Mouse (Mus musculus) thymus, adult 18-20 months (tissue): ENCODE measurements around the gene Anapc16.

ENCODE experiments used
- DNase-seq, 2 experiments: peaks; one replicate each; pipeline ENCODE4 v3.0.0; 2022; ENCODE audit warnings: mixed read lengths in 2 of 2

The Anapc16 gene

DNA sequence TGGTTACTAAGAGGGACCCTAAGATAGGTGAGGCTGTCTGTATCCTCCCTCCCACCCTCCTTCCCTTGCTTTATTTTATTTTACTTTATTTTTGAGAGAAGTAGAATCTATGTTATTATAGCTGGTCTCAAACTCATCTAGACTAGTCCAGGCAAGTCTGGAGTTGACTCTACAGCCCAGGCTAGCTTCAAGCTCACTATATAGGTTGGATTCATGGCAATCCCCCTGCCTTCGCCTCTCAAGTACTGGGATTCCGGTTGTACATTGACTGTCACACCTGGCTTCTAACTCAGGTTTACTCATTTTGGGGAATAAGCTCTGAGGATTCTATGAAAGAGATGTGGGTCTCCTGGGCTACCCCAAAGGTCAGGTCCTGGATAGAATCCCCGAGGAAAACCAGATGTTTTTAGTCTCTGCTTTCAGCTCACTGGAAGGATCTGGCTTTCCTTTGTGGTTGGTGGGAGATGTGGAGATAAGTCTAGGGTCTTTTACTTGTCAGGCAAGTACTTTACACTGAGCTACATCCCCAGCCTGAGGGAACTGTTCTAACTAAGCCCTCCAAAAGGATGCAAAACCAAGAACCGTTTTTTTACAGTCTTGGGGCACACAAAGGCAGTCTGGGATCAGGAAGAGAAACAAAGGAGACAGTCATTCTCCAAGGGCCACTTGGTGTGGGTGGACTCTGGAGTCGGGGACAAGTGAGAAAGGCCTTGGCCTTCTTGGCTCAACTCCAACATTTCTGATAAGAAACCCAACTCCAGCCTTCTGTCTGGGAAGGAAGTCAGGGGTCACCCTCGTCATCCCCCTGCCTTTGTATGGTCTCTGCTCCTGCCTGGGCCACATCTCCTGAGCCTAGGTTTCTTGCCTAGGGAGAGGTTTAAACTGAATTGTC is 54.3 kb downstream of the Anapc16 start:
- DNase-seq, result no peak

DNA sequence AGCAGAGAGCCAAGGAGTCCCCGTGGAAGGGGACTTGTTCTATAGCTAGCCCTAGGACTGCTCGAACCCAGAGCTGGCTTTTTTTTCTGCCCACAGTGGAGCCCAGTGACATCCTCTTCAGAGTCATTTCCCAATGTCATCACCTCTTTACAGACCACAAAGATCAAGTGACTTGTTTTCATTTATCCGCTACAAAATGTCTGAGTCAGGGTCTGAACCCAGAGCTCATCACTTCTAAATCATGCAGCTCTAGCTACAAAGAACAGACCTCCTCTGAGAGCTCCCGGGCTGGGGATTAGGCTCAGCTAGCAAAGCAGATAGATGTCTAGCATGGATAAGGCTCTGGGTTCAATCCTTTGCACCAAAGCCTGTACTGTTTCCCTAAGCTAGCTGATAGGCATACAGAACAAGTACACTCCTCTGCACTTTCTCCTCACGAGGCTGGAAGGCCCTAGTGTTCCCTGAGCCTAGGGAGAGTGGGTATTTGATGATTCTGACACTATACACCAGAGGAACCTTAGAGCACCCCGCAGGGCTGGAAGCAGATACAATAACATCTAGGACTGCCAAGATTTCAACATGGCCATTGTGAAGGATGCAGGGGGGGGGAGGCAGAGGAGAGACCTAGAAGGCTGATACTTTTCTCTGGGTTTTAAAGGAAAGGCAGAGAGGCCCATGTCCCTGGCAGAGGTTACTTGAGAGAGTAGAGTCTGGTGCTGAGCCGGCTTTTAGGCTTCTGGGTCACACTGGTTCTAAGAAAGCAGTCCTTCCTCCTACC is 55.5 kb downstream of the Anapc16 start:
- DNase-seq, result no peak

DNA sequence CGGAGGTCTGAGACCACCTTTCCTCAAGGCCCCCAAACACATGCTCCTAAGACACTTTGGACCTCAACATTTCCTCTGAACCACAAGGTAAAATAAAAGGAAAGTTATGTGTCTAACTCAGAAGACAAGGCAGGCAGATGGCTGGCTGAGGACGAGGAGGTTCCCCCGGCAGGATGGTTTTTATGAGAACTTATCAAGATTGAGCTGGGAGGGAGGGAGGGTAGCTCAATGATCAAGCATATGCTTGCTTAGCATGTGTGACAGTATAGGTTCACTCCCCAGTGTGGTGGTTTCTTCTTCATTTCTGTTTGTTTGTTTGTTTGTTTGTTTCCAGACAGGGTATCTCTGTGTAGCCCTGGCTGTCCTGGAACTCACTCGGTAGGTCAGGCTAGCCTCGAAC is 56.6 kb downstream of the Anapc16 start:
- no peak for DNase-seq

DNA sequence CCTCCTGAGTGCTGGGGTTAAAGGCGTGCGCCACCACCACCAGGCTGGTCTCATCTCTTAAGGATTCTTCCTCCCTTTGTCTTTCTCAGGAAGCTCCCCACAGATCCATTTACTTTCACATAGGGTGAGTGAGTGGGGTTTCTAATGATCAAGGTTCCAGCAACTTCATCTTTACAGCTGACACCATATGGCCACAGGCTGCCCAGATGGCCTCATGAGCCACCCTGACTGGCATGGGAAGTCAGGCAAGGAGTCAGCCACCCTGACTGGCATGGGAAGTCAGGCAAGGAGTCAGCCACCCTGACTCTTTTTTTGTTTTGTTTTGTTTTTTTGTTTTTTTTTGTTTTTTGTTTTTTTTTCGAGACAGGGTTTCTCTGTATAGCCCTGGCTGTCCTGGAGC is 57.5 kb downstream of the Anapc16 start:
- DNase-seq, result no peak

DNA sequence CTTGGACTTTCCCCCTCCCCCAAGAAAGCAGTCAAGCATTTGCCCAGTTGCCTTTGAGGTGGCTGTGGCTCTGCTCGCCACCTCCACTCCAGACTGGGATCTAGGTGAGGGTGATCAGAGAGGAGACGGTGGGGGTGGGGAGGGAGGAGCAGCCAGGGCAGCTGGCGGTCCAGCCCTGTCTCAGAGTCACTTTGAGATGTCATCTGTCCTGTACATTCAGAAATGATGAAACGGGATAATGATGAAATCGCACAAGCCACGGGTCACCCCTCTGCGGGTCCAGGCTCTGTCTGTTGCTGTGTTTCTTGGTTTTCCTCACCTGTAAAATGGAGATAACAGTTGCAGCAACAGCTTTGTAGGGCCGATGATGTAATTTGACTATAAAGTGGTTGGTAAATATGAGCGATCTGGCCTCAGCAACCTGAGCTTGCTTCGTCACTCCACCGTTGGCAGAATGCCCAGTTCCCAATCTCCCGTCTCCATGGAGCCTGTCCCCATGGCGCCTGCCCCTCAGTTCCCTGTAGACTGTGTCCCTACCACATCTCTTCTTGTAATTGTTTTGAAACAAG is 59.4 kb downstream of the Anapc16 start:
- DNase-seq, result no peak

DNA sequence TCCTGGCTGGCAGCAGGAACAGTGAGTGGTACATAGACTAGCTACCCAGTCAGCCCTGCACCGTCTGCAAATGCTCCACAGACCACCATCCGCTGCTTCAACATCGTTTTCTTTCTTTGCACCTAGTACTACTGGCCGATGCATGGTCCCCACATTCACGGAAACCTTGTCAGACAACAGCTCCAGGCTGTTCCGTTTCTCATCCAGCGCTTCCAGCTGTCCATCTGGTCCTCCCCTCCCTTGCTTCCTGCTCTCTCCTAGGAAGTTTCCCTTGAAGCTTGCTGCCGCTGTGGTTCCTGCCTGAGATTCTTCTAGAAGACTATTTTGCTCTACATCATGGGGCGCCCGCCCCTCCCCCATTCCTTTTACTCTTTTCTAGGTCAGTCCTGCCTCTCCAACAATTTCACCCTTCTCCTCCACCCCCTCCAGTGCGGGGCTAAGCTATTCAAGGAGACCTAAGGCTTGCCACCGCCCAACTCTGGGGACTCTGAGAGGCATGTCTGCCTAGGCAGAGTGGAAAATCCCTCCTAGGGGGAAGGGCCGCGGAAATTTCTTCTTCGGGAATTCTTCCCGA is 60.0 kb downstream of the Anapc16 start:
- no peak for DNase-seq

DNA sequence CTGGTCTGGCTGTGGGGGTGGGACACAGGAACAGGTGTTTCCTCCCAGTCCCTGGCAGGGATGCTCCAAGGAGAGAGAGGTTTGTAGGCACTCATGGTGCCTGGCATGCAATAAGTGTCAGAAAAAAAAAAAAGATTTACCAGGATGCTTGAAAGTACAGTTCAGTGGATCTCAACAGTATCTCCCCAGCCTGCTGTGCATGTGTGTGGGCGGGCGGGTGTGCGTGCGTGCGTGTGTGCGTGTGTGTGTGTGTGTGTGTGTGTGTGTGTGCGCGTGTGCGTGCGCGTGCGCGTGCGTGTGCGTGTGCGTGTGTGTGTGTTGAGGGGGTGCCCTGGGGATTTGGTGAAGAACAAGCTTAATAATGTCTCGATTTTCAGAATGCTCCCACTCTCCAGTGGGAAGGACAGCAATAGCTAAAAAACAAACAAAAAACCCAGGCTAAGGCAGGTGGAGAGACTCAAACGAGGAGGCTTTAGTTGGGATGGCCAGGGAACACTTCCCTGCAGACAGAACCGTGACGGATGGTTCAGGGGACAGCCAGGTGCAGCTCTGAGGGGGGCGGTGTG is 60.6 kb downstream of the Anapc16 start:
- no peak for DNase-seq

DNA sequence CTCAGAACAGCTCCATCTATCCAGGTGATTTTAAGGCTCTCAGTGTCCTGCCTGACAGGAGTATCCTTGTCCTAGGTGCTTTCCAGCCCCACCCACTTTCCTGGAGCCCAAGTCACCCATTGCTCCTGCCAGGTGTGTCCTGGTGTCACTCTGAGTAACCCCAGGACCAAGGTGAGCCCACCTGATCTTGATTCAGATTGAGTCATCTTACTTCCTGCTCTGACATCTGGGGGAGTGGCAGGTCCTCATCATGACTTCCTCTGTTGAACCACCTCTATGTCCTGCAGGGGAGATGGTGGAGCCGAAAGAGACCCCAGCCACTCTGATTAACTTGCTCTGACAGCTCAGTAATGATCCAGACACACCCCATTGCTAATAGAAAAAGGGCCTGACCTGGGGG is 63.9 kb downstream of the Anapc16 start:
- DNase-seq, result no peak

DNA sequence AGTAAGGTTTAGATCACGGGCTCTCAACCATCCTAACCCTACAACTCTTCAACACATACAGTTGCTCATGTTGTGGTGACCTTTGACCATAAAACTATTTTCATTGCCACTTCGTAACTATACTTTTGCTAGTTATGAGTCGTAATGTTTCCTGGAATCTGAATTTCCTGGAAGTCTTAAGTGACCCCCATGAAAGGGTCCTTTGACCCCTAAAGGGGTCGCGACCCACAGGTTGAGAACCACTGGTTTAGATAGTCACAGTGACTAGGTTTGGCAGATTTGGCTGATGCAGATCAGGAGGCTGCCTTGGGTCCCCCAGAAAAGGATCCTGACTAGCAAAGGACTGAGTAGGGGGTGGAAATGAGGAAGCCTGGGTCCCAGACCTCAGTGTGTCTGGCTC is 64.3 kb downstream of the Anapc16 start:
- no peak for DNase-seq
